Mouse (Mus musculus) heart, postnatal 0 days (tissue): Measurements from ENCODE around the gene Bola2. TPM values are rescaled to one million over a fixed set of nuclear protein-coding genes. Genes with fewer than 3 reads are reported as not detected.

Experiments
- ATAC-seq: fragments of 200-750 bp; cut with Nextera tagmentation; 2 replicates; pipeline ENCODE4 v1.8.0; 2017; ENCODE audit warnings: low read depth, moderate number of reproducible peaks, moderate library complexity; ENCODE audit not compliant: insufficient read depth
- DNase-seq: peaks from one replicate; pipeline ENCODE4 v3.0.0-alpha.2; 2016; ENCODE audit warnings: low spot score
- H3K27ac ChIP-seq: fragments of 300-500 bp; sonication (generic); 2 replicates; pipeline ENCODE4 v1.5.1; 2014; ENCODE audit warnings: low read depth, mild to moderate bottlenecking
- H3K27me3 ChIP-seq: fragments of 300-500 bp; sonication (generic); 2 replicates; pipeline ENCODE4 v1.6.1; 2014; ENCODE audit warnings: low read length, mixed read lengths; ENCODE audit not compliant: control insufficient read depth, insufficient read depth
- H3K36me3 ChIP-seq: fragments of 300-500 bp; sonication (generic); replicated peaks from 2 replicates; pipeline ENCODE4 v1.6.1; 2014; ENCODE audit warnings: low read length, mixed read lengths; ENCODE audit not compliant: control insufficient read depth, insufficient read depth
- H3K4me1 ChIP-seq: fragments of 300-500 bp; sonication (generic); 2 replicates; pipeline ENCODE4 v1.6.1; 2014; ENCODE audit warnings: antibody characterized with exemption; ENCODE audit not compliant: control insufficient read depth, insufficient read depth
- H3K4me2 ChIP-seq: fragments of 300-500 bp; sonication (generic); 2 replicates; pipeline ENCODE4 v1.6.1; 2014; ENCODE audit warnings: low read depth, mild to moderate bottlenecking, low read length, moderate library complexity
- H3K4me3 ChIP-seq: fragments of 300-500 bp; sonication (generic); 2 replicates; pipeline ENCODE4 v1.5.1; 2014; ENCODE audit warnings: low read depth, low read length
- H3K9ac ChIP-seq: fragments of 300-500 bp; sonication (generic); replicated peaks from 2 replicates; pipeline ENCODE4 v1.6.1; 2014; ENCODE audit warnings: low read depth, low read length, mixed read lengths
- H3K9me3 ChIP-seq: fragments of 300-500 bp; sonication (generic); replicated peaks from 2 replicates; pipeline ENCODE4 v1.6.1; 2016; ENCODE audit warnings: low read length; ENCODE audit not compliant: control insufficient read depth
- CTCF ChIP-seq: IDR thresholded peaks from 2 replicates; pipeline ENCODE4 v1.5.1; 2016; ENCODE audit warnings: antibody characterized with exemption, control low read depth, low read depth
- EP300 ChIP-seq: IDR thresholded peaks from 2 replicates; pipeline ENCODE4 v1.6.1; 2016; ENCODE audit warnings: antibody characterized with exemption, low read depth
- WGBS: fragments of 180-500 bp; shearing (Covaris S2); extraction: QIAGEN DNeasy Blood & Tissue Kit; methylation state at CpG from one replicate; pipeline ENCODE4 v1.1.7; 2014; 5-methylcytosine and 5-hydroxymethylcytosine counted together
- polyA plus RNA-seq: library from polyadenylated mRNA; unstranded; fragments of >200 nt; fragmentation: Nextera tagmentation; extraction: Ambion mirVana; gene quantifications from 2 replicates; pipeline ENCODE4 v1.2.1, GENCODE M21; 2015
- total RNA-seq: library from RNA; depleted of rRNA; stranded (reverse); fragments of >200 nt; gene quantifications from 2 replicates; pipeline ENCODE4 v1.2.3, GENCODE M21; 2014; ENCODE audit warnings: low replicate concordance

The Bola2 gene
- total and polyA plus RNA-seq, 2 experiments from 2014 or later: 36.5 to 89.0 TPM

DNA sequence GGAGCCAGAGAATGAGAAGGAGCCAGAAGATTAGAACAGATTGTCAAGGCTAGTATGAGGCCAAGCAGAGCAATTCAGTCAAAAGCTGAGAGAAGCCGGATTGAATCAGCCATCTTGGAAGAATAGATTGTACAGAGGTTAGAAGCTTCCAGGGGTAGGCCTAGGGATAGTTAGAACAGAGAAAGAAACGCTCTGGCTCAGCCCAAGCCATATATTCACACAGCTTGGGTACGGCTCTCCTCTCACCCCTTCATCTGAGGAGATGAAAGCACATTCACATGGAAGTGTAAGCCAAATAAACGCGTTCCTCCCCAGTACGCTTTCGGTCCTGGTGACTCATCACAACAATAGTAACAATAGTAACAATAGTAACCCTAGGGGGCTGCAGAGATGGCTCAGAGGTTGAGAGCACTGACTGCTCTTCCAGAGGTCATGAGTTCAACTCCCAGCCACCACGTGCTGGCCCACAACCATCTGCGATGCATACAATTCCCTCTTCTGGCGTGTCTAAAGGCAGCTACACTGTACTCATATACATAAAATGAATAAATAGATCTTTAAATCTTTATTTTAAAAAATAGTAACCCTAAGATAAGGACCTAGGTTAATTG lies 655 bp upstream of the Bola2 start:
- H3K9ac ChIP-seq: peak overlapping the region; percentile 91
- 50% methylated on average over 10 of the region's 10 CpGs for WGBS
- peak overlapping the region; percentile 34; the same call in 1 of the 2 replicates for H3K27ac ChIP-seq
- no peak for ATAC-seq
- TF ChIP-seq EP300 (no peak), CTCF (no peak)
- no peaks in the 10 kb centered on the region for H3K27me3 ChIP-seq
- peak overlapping the region; percentile 93 for H3K4me3 ChIP-seq
- DNase-seq: no peak
- no peaks in the 10 kb centered on the region for H3K9me3 ChIP-seq
- peaks cover 14% of the 10 kb centered on the region; the same call in 1 of the 2 replicates for H3K4me1 ChIP-seq
- H3K4me2 ChIP-seq: peak overlapping the region; percentile 91
- H3K36me3 ChIP-seq: peaks cover 16% of the 10 kb centered on the region

- Histone ChIP-seq H3K9me3 (no peaks in the 10 kb centered on the region), H3K4me3 (peak within 1 kb of the TSS; percentile 93), H3K36me3 (peaks cover 15% of the 10 kb centered on the region), H3K9ac (peak within 1 kb of the TSS; percentile 91), H3K4me2 (peak within 1 kb of the TSS; percentile 92), H3K27me3 (no peaks in the 10 kb centered on the region), H3K27ac (peak within 1 kb of the TSS; percentile 96), H3K4me1 (peaks cover 14% of the 10 kb centered on the region; the same call in 1 of the 2 replicates)
- TF ChIP-seq EP300: no peak
- peak; percentile 97 for TF ChIP-seq CTCF
- ATAC-seq: peak; percentile 98
- peak; percentile 98 for DNase-seq
- under 1% methylated on average over 40 of the region's 40 CpGs for WGBS
These were observed 518 bp downstream of the Bola2 start, which contains the start of gene Slx1b for GRCm38 (mm10) chr7:126695631-126696207. Slx1b (minus strand) TSS chr7:126695784.

DNA sequence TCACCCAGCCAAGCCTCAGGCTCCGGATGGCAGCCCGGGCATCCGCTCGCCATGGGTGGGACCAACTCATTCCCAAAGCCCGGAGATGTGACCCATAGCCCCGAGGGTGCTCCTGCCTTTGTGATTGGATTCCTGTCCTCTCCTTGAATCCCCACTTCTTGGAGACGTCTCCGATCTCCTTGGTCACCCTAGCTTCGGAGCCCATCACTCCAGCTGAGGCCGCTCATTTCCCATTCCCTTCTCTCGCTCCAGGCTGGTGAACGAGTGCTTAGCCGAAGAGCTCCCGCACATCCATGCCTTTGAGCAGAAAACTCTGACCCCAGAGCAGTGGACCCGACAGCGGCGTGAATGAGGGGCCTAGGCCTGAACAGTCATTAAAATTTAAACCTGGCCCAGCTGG lies 1.1 kb downstream of the Bola2 start:
- H3K36me3 ChIP-seq: peaks cover 9% of the 10 kb centered on the region
- WGBS: 3% methylated on average over 17 of the region's 17 CpGs
- ATAC-seq: no peak
- H3K9me3 ChIP-seq: no peaks in the 10 kb centered on the region
- TF ChIP-seq CTCF: no peak
- TF ChIP-seq EP300: no peak
- H3K9ac ChIP-seq: peak overlapping the region; percentile 66
- H3K27me3 ChIP-seq: no peaks in the 10 kb centered on the region
- H3K4me2 ChIP-seq: peak overlapping the region; percentile 92
- DNase-seq: no peak
- peaks cover 14% of the 10 kb centered on the region; the same call in 1 of the 2 replicates for H3K4me1 ChIP-seq
- peak overlapping the region; percentile 27; the same call in 1 of the 2 replicates for H3K27ac ChIP-seq
- H3K4me3 ChIP-seq: peak overlapping the region; percentile 93

- peaks cover 14% of the 10 kb centered on the region; the same call in 1 of the 2 replicates for H3K4me1 ChIP-seq
- peak overlapping the region; percentile 92 for H3K4me2 ChIP-seq
- WGBS: 65% methylated on average over 3 of the region's 3 CpGs
- no peak overlapping the region for H3K27ac ChIP-seq
- no peak for TF ChIP-seq CTCF
- TF ChIP-seq EP300: no peak
- ATAC-seq (no peak), DNase-seq (no peak)
- peaks cover 4% of the 10 kb centered on the region; the same call in 1 of the 2 replicates for H3K27me3 ChIP-seq
- H3K4me3 ChIP-seq: no peak overlapping the region
- H3K36me3 ChIP-seq: peaks cover 3% of the 10 kb centered on the region
- no peaks in the 10 kb centered on the region for H3K9me3 ChIP-seq
- peak overlapping the region; percentile 66 for H3K9ac ChIP-seq
These were observed 1.7 kb downstream of the Bola2 start for GRCm38 (mm10) chr7:126696886-126697285.

DNA sequence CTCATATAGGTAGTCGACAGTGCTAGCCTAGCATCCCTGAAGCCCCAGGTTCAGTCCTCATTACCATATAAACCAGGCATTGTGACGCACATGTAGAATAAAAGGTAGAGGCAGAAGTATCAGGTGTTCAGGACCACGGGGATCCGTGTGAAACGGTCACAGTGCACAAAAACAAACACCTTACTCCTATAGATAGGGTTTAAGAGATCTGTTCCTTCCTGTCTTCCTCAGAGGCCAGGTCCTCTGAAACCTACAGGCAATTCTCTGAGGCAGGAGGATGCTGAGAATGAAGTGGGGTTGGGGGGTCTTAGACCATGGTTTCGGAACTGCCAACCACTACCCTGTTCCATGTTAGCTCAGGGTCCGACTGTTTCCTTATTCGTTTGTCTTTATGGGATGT lies 2.6 kb downstream of the Bola2 start:
- no peak for ATAC-seq
- no peak overlapping the region for H3K27ac ChIP-seq
- no peaks in the 10 kb centered on the region for H3K36me3 ChIP-seq
- TF ChIP-seq CTCF: no peak
- TF ChIP-seq EP300: no peak
- H3K4me2 ChIP-seq: no peak overlapping the region
- peaks cover 13% of the 10 kb centered on the region for H3K27me3 ChIP-seq
- no peak overlapping the region for H3K9ac ChIP-seq
- no peak for DNase-seq
- WGBS: 93% methylated on average over 8 of the region's 8 CpGs
- H3K9me3 ChIP-seq: no peaks in the 10 kb centered on the region
- H3K4me3 ChIP-seq: no peak overlapping the region
- peaks cover 14% of the 10 kb centered on the region; the same call in 1 of the 2 replicates for H3K4me1 ChIP-seq
